Mouse (Mus musculus) cerebellum, adult 2 months (tissue): ENCODE results near the gene 9130213A22Rik. TPM values are rescaled to one million over a fixed set of nuclear protein-coding genes. Genes with fewer than 3 reads are reported as not detected.
A peak's percentile ranks its signal among the peaks of the same experiment; 100 is the strongest.

Source experiments
- DNase-seq, 2 experiments: peaks; one replicate each; pipeline ENCODE4 v3.0.0; 2021
- H3K27ac ChIP-seq: fragments of 200-500 bp; 2 replicates; pipeline ENCODE4 v1.5.1; 2012; ENCODE audit warnings: low read length, control low read depth, inconsistent platforms; ENCODE audit not compliant: insufficient read depth
- H3K27me3 ChIP-seq: fragments of 200-500 bp; 2 replicates; pipeline ENCODE4 v1.6.1; 2012; ENCODE audit warnings: inconsistent platforms, mild to moderate bottlenecking, low read length, moderate library complexity; ENCODE audit not compliant: control insufficient read depth, insufficient read depth
- H3K4me1 ChIP-seq: fragments of 200-500 bp; 2 replicates; pipeline ENCODE4 v1.6.1; 2011; ENCODE audit warnings: low read length; ENCODE audit not compliant: control insufficient read depth, insufficient read depth
- H3K4me3 ChIP-seq: fragments of 200-500 bp; replicated peaks from 2 replicates; pipeline ENCODE3; 2011; ENCODE audit warnings: mild to moderate bottlenecking, low read depth, low read length, control low read depth; ENCODE audit not compliant: insufficient read depth
- CTCF ChIP-seq: fragments of 200-500 bp; IDR thresholded peaks from 2 replicates; pipeline ENCODE4 v1.5.1; 2011; ENCODE audit warnings: low read depth, mild to moderate bottlenecking, control low read depth, low read length, moderate library complexity, borderline replicate concordance; ENCODE audit not compliant: insufficient read depth
- POLR2A ChIP-seq: fragments of 200-500 bp; IDR thresholded peaks from 2 replicates; pipeline ENCODE4 v1.6.1; 2011; ENCODE audit warnings: low read length, control low read depth, borderline replicate concordance; ENCODE audit not compliant: insufficient read depth
- WGBS: fragments of 180-500 bp; shearing (Covaris S2); methylation state at CpG from one replicate; pipeline ENCODE4 v1.1.7; 2018; 5-methylcytosine and 5-hydroxymethylcytosine counted together
- polyA plus RNA-seq: library from polyadenylated mRNA; depleted of rRNA; stranded (reverse); fragments of >200 nt; gene quantifications from 2 replicates; pipeline ENCODE4 v1.2.3, GENCODE M21; 2012

9130213A22Rik gene
- polyA plus RNA-seq, 1 experiment = 1.3 TPM

- Histone ChIP-seq H3K27me3 (no peaks in the 10 kb centered on the region), H3K4me1 (peaks cover 10% of the 10 kb centered on the region), H3K27ac (no peak overlapping the region), H3K4me3 (no peak overlapping the region)
- peak; percentile 82 to 92 for DNase-seq
- TF ChIP-seq CTCF = peak; percentile 86
- TF ChIP-seq POLR2A = no peak
- WGBS = 1% methylated on average over 3 of the region's 3 CpGs
These were observed 30.0 kb downstream of the 9130213A22Rik start for GRCm38 (mm10) chr11:69092386-69092751.

GRCm38 (mm10) chr11:69091566-69092385 lies 30.6 kb downstream of the 9130213A22Rik start:
- Histone ChIP-seq H3K27me3 (no peaks in the 10 kb centered on the region), H3K4me3 (no peak overlapping the region), H3K4me1 (peaks cover 10% of the 10 kb centered on the region), H3K27ac (no peak overlapping the region)
- WGBS = 58% methylated on average over 7 of the region's 7 CpGs
- DNase-seq = peak in 1 of 2 experiments; percentile 23
- TF ChIP-seq CTCF = no peak
- TF ChIP-seq POLR2A = no peak

- no peak for DNase-seq
- TF ChIP-seq POLR2A (no peak), CTCF (no peak)
- no peaks in the 10 kb centered on the region for H3K27me3 ChIP-seq
- H3K27ac ChIP-seq = 0 out of 2 replicates have a peak overlapping the region, but pooled peaks have one; percentile 99
- H3K4me3 ChIP-seq = peak overlapping the region; percentile 13
- 26% methylated on average over 6 of the region's 6 CpGs for WGBS
- H3K4me1 ChIP-seq = peaks cover 10% of the 10 kb centered on the region
These were observed 32.0 kb downstream of the 9130213A22Rik start for GRCm38 (mm10) chr11:69090367-69090766.

GRCm38 (mm10) chr11:69089616-69090290 lies 32.6 kb downstream of the 9130213A22Rik start:
- peaks cover 10% of the 10 kb centered on the region for H3K4me1 ChIP-seq
- peak overlapping the region; percentile 99 for H3K27ac ChIP-seq
- peak; percentile 50 to 54 for DNase-seq
- H3K27me3 ChIP-seq = no peaks in the 10 kb centered on the region
- H3K4me3 ChIP-seq = peak overlapping the region; percentile 96
- 30% methylated on average over 12 of the region's 12 CpGs for WGBS
- TF ChIP-seq CTCF = no peak
- no peak for TF ChIP-seq POLR2A

GRCm38 (mm10) chr11:69088856-69089615 lies 33.4 kb downstream of the 9130213A22Rik start:
- Histone ChIP-seq H3K27me3 (no peaks in the 10 kb centered on the region), H3K4me1 (peaks cover 10% of the 10 kb centered on the region), H3K4me3 (peak overlapping the region; percentile 96), H3K27ac (peak overlapping the region; percentile 99)
- TF ChIP-seq POLR2A = no peak
- TF ChIP-seq CTCF = no peak
- DNase-seq = peak in 1 of 2 experiments; percentile 64
- 2% methylated on average over 25 of the region's 25 CpGs for WGBS

GRCm38 (mm10) chr11:69088103-69088855 lies 34.1 kb downstream of the 9130213A22Rik start, which contains the start of gene Vamp2:
TSS of gene Vamp2 (plus strand) at chr11:69088490.
- no peaks in the 10 kb centered on the region for H3K27me3 ChIP-seq
- peak; percentile 93 to 95 for DNase-seq
- peak within 1 kb of the TSS; percentile 99 for H3K27ac ChIP-seq
- under 1% methylated on average over 53 of the region's 67 CpGs for WGBS
- peak; percentile 79 for TF ChIP-seq POLR2A
- TF ChIP-seq CTCF = no peak
- peak within 1 kb of the TSS; percentile 96 for H3K4me3 ChIP-seq
- peaks cover 10% of the 10 kb centered on the region for H3K4me1 ChIP-seq

- Histone ChIP-seq H3K4me3 (no peak overlapping the region), H3K27ac (peak overlapping the region; percentile 98), H3K27me3 (no peaks in the 10 kb centered on the region), H3K4me1 (peaks cover 10% of the 10 kb centered on the region)
- 67% methylated on average over 2 of the region's 2 CpGs for WGBS
- TF ChIP-seq CTCF (no peak), POLR2A (no peak)
- peak; percentile 7 to 21 for DNase-seq
These were observed 34.8 kb downstream of the 9130213A22Rik start for GRCm38 (mm10) chr11:69087597-69087996.

GRCm38 (mm10) chr11:69087082-69087481 lies 35.3 kb downstream of the 9130213A22Rik start:
- no peak overlapping the region for H3K4me3 ChIP-seq
- peak; percentile 24 to 25 for DNase-seq
- no peak overlapping the region for H3K27ac ChIP-seq
- no peaks in the 10 kb centered on the region for H3K27me3 ChIP-seq
- peaks cover 10% of the 10 kb centered on the region for H3K4me1 ChIP-seq
- 57% methylated on average over 4 of the region's 4 CpGs for WGBS
- TF ChIP-seq CTCF (no peak), POLR2A (no peak)
